Mouse (Mus musculus) midbrain, embryonic 15.5 days (tissue): Measurements from ENCODE around the gene Mustn1. TPM values are rescaled to one million over a fixed set of nuclear protein-coding genes. Genes with fewer than 3 reads are reported as not detected.

Experiments used
- ATAC-seq: fragments of 200-750 bp; cut with Nextera tagmentation; replicated peaks from 2 replicates; pipeline ENCODE4 v1.8.0; 2017; ENCODE audit warnings: moderate TSS enrichment
- H3K27ac ChIP-seq: fragments of 300-500 bp; sonication (generic); 2 replicates; pipeline ENCODE4 v1.5.1; 2015; ENCODE audit warnings: mild to moderate bottlenecking, inconsistent platforms
- H3K27me3 ChIP-seq: fragments of 300-500 bp; sonication (generic); replicated peaks from 2 replicates; pipeline ENCODE4 v1.6.1; 2015; ENCODE audit warnings: inconsistent platforms
- H3K36me3 ChIP-seq: fragments of 300-500 bp; sonication (generic); replicated peaks from 2 replicates; pipeline ENCODE4 v1.6.1; 2015; ENCODE audit warnings: inconsistent platforms
- H3K4me1 ChIP-seq: fragments of 300-500 bp; sonication (generic); 2 replicates; pipeline ENCODE4 v1.6.1; 2015; ENCODE audit warnings: inconsistent platforms
- H3K4me2 ChIP-seq: fragments of 300-500 bp; sonication (generic); 2 replicates; pipeline ENCODE4 v1.6.1; 2015; ENCODE audit warnings: inconsistent platforms, mild to moderate bottlenecking, moderate library complexity
- H3K4me3 ChIP-seq: fragments of 300-500 bp; sonication (generic); 2 replicates; pipeline ENCODE4 v1.5.1; 2015; ENCODE audit warnings: mild to moderate bottlenecking, inconsistent platforms
- H3K9ac ChIP-seq: fragments of 300-500 bp; sonication (generic); 2 replicates; pipeline ENCODE4 v1.6.1; 2015; ENCODE audit warnings: mild to moderate bottlenecking, inconsistent platforms
- H3K9me3 ChIP-seq: fragments of 300-500 bp; sonication (generic); 2 replicates; pipeline ENCODE4 v1.6.1; 2016; ENCODE audit warnings: inconsistent platforms
- WGBS: fragments of 180-500 bp; shearing (Covaris S2); methylation state at CpG from one replicate; pipeline ENCODE4 v1.1.7; 2015; ENCODE audit warnings: mixed read lengths; 5-methylcytosine and 5-hydroxymethylcytosine counted together
- polyA plus RNA-seq: library from polyadenylated mRNA; unstranded; fragments of >200 nt; fragmentation: Nextera tagmentation; extraction: Ambion mirVana; gene quantifications from 2 replicates; pipeline ENCODE4 v1.2.1, GENCODE M21; 2015

Mustn1 gene
- polyA plus RNA-seq, 1 experiment from 2014 or later: 0.76 TPM

GRCm38 (mm10) chr14:30916516-30916915, 37.5 kb downstream of the Mustn1 start:
- Histone ChIP-seq H3K4me3 (no peak overlapping the region), H3K4me1 (no peaks in the 10 kb centered on the region), H3K27ac (no peak overlapping the region), H3K9ac (no peak overlapping the region), H3K36me3 (no peaks in the 10 kb centered on the region), H3K9me3 (no peaks in the 10 kb centered on the region), H3K27me3 (no peaks in the 10 kb centered on the region), H3K4me2 (no peak overlapping the region)
- no peak for ATAC-seq
- WGBS: 84% methylated on average over 1 of the region's 1 CpGs

GRCm38 (mm10) chr14:30922053-30922670, 43.2 kb downstream of the Mustn1 start:
- Histone ChIP-seq H3K4me1 (no peaks in the 10 kb centered on the region), H3K4me3 (no peak overlapping the region), H3K27me3 (no peaks in the 10 kb centered on the region), H3K9me3 (no peaks in the 10 kb centered on the region), H3K4me2 (no peak overlapping the region), H3K27ac (no peak overlapping the region), H3K36me3 (no peaks in the 10 kb centered on the region), H3K9ac (no peak overlapping the region)
- no peak for ATAC-seq
- 50% methylated on average over 8 of the region's 8 CpGs for WGBS

GRCm38 (mm10) chr14:30923375-30924105, 44.5 kb downstream of the Mustn1 start, which contains the start of gene Itih3:
TSS of gene Itih3 (minus strand) at chr14:30923760.
- WGBS: 77% methylated on average over 6 of the region's 6 CpGs
- H3K27me3 ChIP-seq: no peaks in the 10 kb centered on the region
- no peaks in the 10 kb centered on the region for H3K4me1 ChIP-seq
- no peak for ATAC-seq
- no peak within 1 kb of the TSS for H3K27ac ChIP-seq
- H3K9me3 ChIP-seq: no peaks in the 10 kb centered on the region
- H3K36me3 ChIP-seq: no peaks in the 10 kb centered on the region
- H3K4me2 ChIP-seq: no peak within 1 kb of the TSS
- no peak within 1 kb of the TSS for H3K4me3 ChIP-seq
- H3K9ac ChIP-seq: no peak within 1 kb of the TSS

- WGBS: 95% methylated on average over 3 of the region's 3 CpGs
- H3K4me1 ChIP-seq: no peaks in the 10 kb centered on the region
- H3K27ac ChIP-seq: no peak overlapping the region
- H3K36me3 ChIP-seq: no peaks in the 10 kb centered on the region
- H3K4me2 ChIP-seq: no peak overlapping the region
- no peak for ATAC-seq
- H3K27me3 ChIP-seq: no peaks in the 10 kb centered on the region
- H3K4me3 ChIP-seq: no peak overlapping the region
- no peak overlapping the region for H3K9ac ChIP-seq
- H3K9me3 ChIP-seq: no peaks in the 10 kb centered on the region
These were observed 46.5 kb downstream of the Mustn1 start for GRCm38 (mm10) chr14:30925492-30925891.

GRCm38 (mm10) chr14:30930386-30930785, 51.4 kb downstream of the Mustn1 start:
- WGBS: 88% methylated on average over 4 of the region's 4 CpGs
- Histone ChIP-seq H3K9ac (no peak overlapping the region), H3K36me3 (no peaks in the 10 kb centered on the region), H3K27ac (no peak overlapping the region), H3K4me3 (no peak overlapping the region), H3K4me2 (no peak overlapping the region), H3K9me3 (no peaks in the 10 kb centered on the region), H3K4me1 (no peaks in the 10 kb centered on the region), H3K27me3 (no peaks in the 10 kb centered on the region)
- no peak for ATAC-seq

Other genes with a start within 250 kb of the Mustn1 start
- 7.6 and 9.6 TPM in 2 replicates for gene Rft1, start 224.8 kb upstream of the Mustn1 start, polyA plus RNA-seq
- gene Sfmbt1, start 164.4 kb upstream of the Mustn1 start, polyA plus RNA-seq: 19.4 and 21.9 TPM in 2 replicates
- 21.4 and 22.7 TPM in 2 replicates for gene Tmem110, start 53.6 kb upstream of the Mustn1 start, polyA plus RNA-seq
- 0.09 TPM in 1 of 2 replicates, not detected in the other for gene Itih4, start 7.3 kb downstream of the Mustn1 start, polyA plus RNA-seq
- gene Itih3, start 44.6 kb downstream of the Mustn1 start, polyA plus RNA-seq: 1.1 and 1.3 TPM in 2 replicates
- gene Itih1, start 64.1 kb downstream of the Mustn1 start, polyA plus RNA-seq: 0.05 TPM in 1 of 2 replicates, not detected in the other
- gene Nek4, start 72.2 kb downstream of the Mustn1 start, polyA plus RNA-seq: 17.2 and 18.1 TPM in 2 replicates
- 53.0 and 63.3 TPM in 2 replicates for gene Glt8d1, start 122.2 kb downstream of the Mustn1 start, polyA plus RNA-seq
- 273 and 290 TPM in 2 replicates for gene Spcs1, start 122.5 kb downstream of the Mustn1 start, polyA plus RNA-seq
- gene Pbrm1, start 139.9 kb downstream of the Mustn1 start, polyA plus RNA-seq: 134 and 142 TPM in 2 replicates
- gene Gnl3, start 140.0 kb downstream of the Mustn1 start, polyA plus RNA-seq: 47.8 and 55.1 TPM in 2 replicates
- 51.1 and 51.3 TPM in 2 replicates for gene Smim4, start 249.8 kb downstream of the Mustn1 start, polyA plus RNA-seq